Comparison of ENCODE assay signal across 14 mouse cellular contexts in genomic region chrX:13244588-13244987, GRCm38 (mm10). TPM values are rescaled to one million over a fixed set of nuclear protein-coding genes. Genes with fewer than 3 reads are reported as not detected.
DNase-seq lines count a peak whose midpoint lies in the region; ATAC-seq and TF ChIP-seq lines count a peak whose summit lies in the region.
"Had no signal": no experiment of that assay in that cellular context is flagged by ENCODE, and none has a peak within 500 bp of the region (broad histone marks: within the 10 kb centered on the region; RNA-seq: fewer than 3 reads in every experiment).

No protein-coding gene starts in this region.

- ATAC-seq in embryonic facial prominence, embryonic 13.5 days (ENCODE audit: insufficient number of reproducible peaks, insufficient read depth, low FRiP score, low TSS enrichment, low read depth) = no peak
- peak; percentile 87 for ATAC-seq in liver, postnatal 0 days
- ATAC-seq: activated CD4-positive, CD25-positive, alpha-beta regulatory T cell, adult 4 months had no signal

- H3K27me3 ChIP-seq in liver, adult 2 months (ENCODE audit: control insufficient read depth, insufficient read depth, low read length) = no peaks in the 10 kb centered on the region
- H3K27me3 ChIP-seq in embryonic facial prominence, embryonic 13.5 days = peaks cover 48% of the 10 kb centered on the region
- no peaks in the 10 kb centered on the region for H3K27me3 ChIP-seq in liver, postnatal 0 days (ENCODE audit: insufficient read depth, low read length)
- H3K27me3 ChIP-seq: neural tube, embryonic 12.5 days had no signal

- DNase-seq in liver, adult 2 months (ENCODE audit: extremely low read depth, low read depth, low spot score) = peak; percentile 96
- DNase-seq in liver = no peak
- DNase-seq in kidney, adult 9 months = peak; percentile 76
- peak; percentile 16 for DNase-seq in liver, postnatal 0 days
- no peak for DNase-seq in embryo, embryonic 10.5 days (ENCODE audit: low spot score)
- DNase-seq in adrenal gland, postnatal 25 days = no peak
- DNase-seq: cerebellum, adult 11 months; layer of hippocampus, postnatal 36 days; lung, postnatal 14 days; right cerebral cortex, postnatal 4 days had no signal

- peak overlapping the region; percentile 22; the same call in 1 of the 2 replicates for H3K4me3 ChIP-seq in liver, adult 2 months (ENCODE audit: insufficient read depth, low read depth, low read length)
- no peak overlapping the region for H3K4me3 ChIP-seq in embryonic facial prominence, embryonic 13.5 days
- no peak overlapping the region for H3K4me3 ChIP-seq in liver, postnatal 0 days (ENCODE audit: low read depth, low read length)
- H3K4me3 ChIP-seq: embryonic facial prominence, embryonic 15.5 days; neural tube, embryonic 12.5 days had no signal

- peak overlapping the region; percentile 95 for H3K27ac ChIP-seq in liver, adult 2 months (replicated peaks; ENCODE audit: insufficient read depth, low read depth, low read length)
- peak overlapping the region; percentile 22; the same call in 1 of the 2 replicates for H3K27ac ChIP-seq in embryonic facial prominence, embryonic 13.5 days
- H3K27ac ChIP-seq in liver, postnatal 0 days (ENCODE audit: low read depth) = peak overlapping the region; percentile 87

- H3K4me1 ChIP-seq in liver, adult 2 months (ENCODE audit: control insufficient read depth, insufficient read depth, low read length) = peaks cover 7% of the 10 kb centered on the region; the same call in 1 of the 2 replicates
- H3K4me1 ChIP-seq in embryonic facial prominence, embryonic 13.5 days = peaks cover 15% of the 10 kb centered on the region; the same call in 1 of the 2 replicates
- peaks cover 15% of the 10 kb centered on the region for H3K4me1 ChIP-seq in liver, postnatal 0 days (ENCODE audit: insufficient read depth)

- no peak for TF ChIP-seq POLR2A in liver, adult 2 months (IDR thresholded peaks at IDR 0.05; ENCODE audit: extremely low read depth, insufficient read depth, low read length)

- H3K36me3 ChIP-seq in liver, adult 2 months (ENCODE audit: control insufficient read depth, insufficient read depth, low read length) = no peaks in the 10 kb centered on the region
- H3K36me3 ChIP-seq in embryonic facial prominence, embryonic 13.5 days = no peaks in the 10 kb centered on the region
- H3K36me3 ChIP-seq in liver, postnatal 0 days (replicated peaks; ENCODE audit: insufficient read depth, low read length) = no peaks in the 10 kb centered on the region
- H3K36me3 ChIP-seq: embryonic facial prominence, embryonic 15.5 days; neural tube, embryonic 12.5 days had no signal

- TF ChIP-seq CTCF in liver, adult 2 months (IDR thresholded peaks at IDR 0.05; ENCODE audit: low read depth, low read length) = no peak
- no peak for TF ChIP-seq CTCF in liver, postnatal 0 days (IDR thresholded peaks at IDR 0.05; ENCODE audit: low read depth)

- H3K9ac ChIP-seq in liver, adult 2 months (ENCODE audit: low read depth, low read length) = peak overlapping the region; percentile 36; the same call in 1 of the 2 replicates
- H3K9ac ChIP-seq in embryonic facial prominence, embryonic 13.5 days = no peak overlapping the region
- no peak overlapping the region for H3K9ac ChIP-seq in liver, postnatal 0 days (replicated peaks)
- H3K9ac ChIP-seq: embryonic facial prominence, embryonic 15.5 days had no signal

- no peaks in the 10 kb centered on the region for H3K9me3 ChIP-seq in embryonic facial prominence, embryonic 13.5 days
- H3K9me3 ChIP-seq in liver, postnatal 0 days (ENCODE audit: low read length) = no peaks in the 10 kb centered on the region
- H3K9me3 ChIP-seq: embryonic facial prominence, embryonic 15.5 days; neural tube, embryonic 12.5 days had no signal

- no peak overlapping the region for H3K4me2 ChIP-seq in embryonic facial prominence, embryonic 13.5 days
- H3K4me2 ChIP-seq in liver, postnatal 0 days (ENCODE audit: low read depth, low read length) = peak overlapping the region; percentile 49; the same call in 1 of the 2 replicates

- no peaks in the 10 kb centered on the region for H3K79me2 ChIP-seq in liver, adult 2 months (ENCODE audit: control insufficient read depth, insufficient read depth, low read length)

- no peak for TF ChIP-seq EP300 in liver, postnatal 0 days (IDR thresholded peaks at IDR 0.05; ENCODE audit: low read depth)

RNA-seq across cellular contexts. Expression of gene Ddx3x, which starts 36.2 kb away (rescaled TPM):
- total RNA-seq in liver, adult 2 months (2014; rRNA removed) = 128 and 147 TPM in 2 replicates
- polyA plus RNA-seq in liver, adult 2 months (2012; rRNA removed) = 19.9 and 24.5 TPM in 2 replicates
- 142 and 147 TPM in 2 replicates for polyA plus RNA-seq in embryonic facial prominence, embryonic 13.5 days (2015; fragmentation: Nextera tagmentation; extraction: Ambion mirVana)
- 44.2 and 46.1 TPM in 2 replicates for polyA plus RNA-seq in liver, postnatal 0 days (2015; fragmentation: Nextera tagmentation; extraction: Ambion mirVana)
- 381 and 382 TPM in 2 replicates for total RNA-seq in adrenal gland, postnatal 25 days (2021)

Comparison
In these comparisons a context has a peak if more than half of its experiments do, and no peak if none do; other contexts are left out.
1. DNase-seq: peak in liver, adult 2 months (single experiment), kidney, adult 9 months (single experiment) and liver, postnatal 0 days (single experiment); none in liver (single experiment), embryo, embryonic 10.5 days (single experiment) and adrenal gland, postnatal 25 days (single experiment).
2. H3K27ac ChIP-seq: peak in every context shown above with its lines; median percentile 95 in liver, adult 2 months; 87 in liver, postnatal 0 days; 22 in embryonic facial prominence, embryonic 13.5 days.